Mouse (Mus musculus) neural tube, embryonic 11.5 days (tissue): ENCODE data around the gene Armh1. TPM values are rescaled to one million over a fixed set of nuclear protein-coding genes. Genes with fewer than 3 reads are reported as not detected.
A peak's percentile ranks its signal among the peaks of the same experiment; 100 is the strongest.
"Not testable (repeated sequence)": the region's sequence is repeated elsewhere in the genome, so short reads cannot be mapped to it uniquely, and the experiment has no call there.

ENCODE experiments used
- ATAC-seq: fragments of 200-750 bp; cut with Nextera tagmentation; 2 replicates; pipeline ENCODE4 v1.8.0; 2017; ENCODE audit warnings: moderate number of reproducible peaks, mild to moderate bottlenecking, moderate TSS enrichment, moderate library complexity; ENCODE audit not compliant: insufficient read depth, low FRiP score, low TSS enrichment
- DNase-seq: peaks from one replicate; pipeline ENCODE4 v3.0.0-alpha.2; 2015; ENCODE audit warnings: low spot score
- H3K27ac ChIP-seq: fragments of 300-500 bp; sonication (generic); 2 replicates; pipeline ENCODE4 v1.5.1; 2014; ENCODE audit warnings: low read depth, mild to moderate bottlenecking, low read length
- H3K27me3 ChIP-seq: fragments of 300-500 bp; sonication (generic); 2 replicates; pipeline ENCODE4 v1.6.1; 2014; ENCODE audit warnings: mild to moderate bottlenecking, low read length, mixed read lengths; ENCODE audit not compliant: control insufficient read depth, insufficient read depth
- H3K36me3 ChIP-seq: fragments of 300-500 bp; sonication (generic); 2 replicates; pipeline ENCODE4 v1.6.1; 2014; ENCODE audit warnings: mild to moderate bottlenecking, low read length, moderate library complexity, mixed read lengths; ENCODE audit not compliant: control insufficient read depth, insufficient read depth
- H3K4me1 ChIP-seq: fragments of 300-500 bp; sonication (generic); 2 replicates; pipeline ENCODE4 v1.6.1; 2014; ENCODE audit warnings: low read length, mixed read lengths; ENCODE audit not compliant: control insufficient read depth, insufficient read depth
- H3K4me2 ChIP-seq: fragments of 300-500 bp; sonication (generic); 2 replicates; pipeline ENCODE4 v1.6.1; 2014; ENCODE audit warnings: low read depth, mild to moderate bottlenecking, moderate library complexity
- H3K4me3 ChIP-seq: fragments of 300-500 bp; sonication (generic); 2 replicates; pipeline ENCODE4 v1.5.1; 2014; ENCODE audit warnings: low read depth, low read length
- H3K9ac ChIP-seq: fragments of 300-500 bp; sonication (generic); 2 replicates; pipeline ENCODE4 v1.6.1; 2014; ENCODE audit warnings: mild to moderate bottlenecking, low read length
- H3K9me3 ChIP-seq: fragments of 300-500 bp; sonication (generic); 2 replicates; pipeline ENCODE4 v1.6.1; 2016; ENCODE audit warnings: low read length; ENCODE audit not compliant: control insufficient read depth
- WGBS: fragments of 180-500 bp; shearing (Covaris S2); extraction: QIAGEN DNeasy Blood & Tissue Kit; methylation state at CpG from one replicate; pipeline ENCODE4 v1.1.7; 2014; 5-methylcytosine and 5-hydroxymethylcytosine counted together
- polyA plus RNA-seq: library from polyadenylated mRNA; unstranded; fragments of >200 nt; fragmentation: Nextera tagmentation; extraction: Ambion mirVana; gene quantifications from 2 replicates; pipeline ENCODE4 v1.2.1, GENCODE M21; 2014

The Armh1 gene
- polyA plus RNA-seq, 1 experiment from 2014 or later = not detected

GRCm38 (mm10) chr4:117190660-117191059 lies 61.3 kb downstream of the Armh1 start:
- Histone ChIP-seq H3K9ac (no peak overlapping the region), H3K27me3 (no peaks in the 10 kb centered on the region), H3K4me1 (no peaks in the 10 kb centered on the region), H3K27ac (peak overlapping the region; percentile 36; the same call in 1 of the 2 replicates), H3K4me3 (no peak overlapping the region), H3K36me3 (no peaks in the 10 kb centered on the region), H3K9me3 (no peaks in the 10 kb centered on the region), H3K4me2 (no peak overlapping the region)
- ATAC-seq (no peak), DNase-seq (no peak)
- 73% methylated on average over 7 of the region's 7 CpGs for WGBS

- H3K27ac ChIP-seq = peak overlapping the region; percentile 36; the same call in 1 of the 2 replicates
- 1% methylated on average over 9 of the region's 9 CpGs for WGBS
- no peak overlapping the region for H3K4me2 ChIP-seq
- no peaks in the 10 kb centered on the region for H3K36me3 ChIP-seq
- ATAC-seq = peak; percentile 86
- H3K9me3 ChIP-seq = no peaks in the 10 kb centered on the region
- H3K27me3 ChIP-seq = no peaks in the 10 kb centered on the region
- H3K9ac ChIP-seq = peak overlapping the region; percentile 51
- H3K4me3 ChIP-seq = 0 out of 2 replicates have a peak overlapping the region, but pooled peaks have one; percentile 15
- H3K4me1 ChIP-seq = no peaks in the 10 kb centered on the region
- peak; percentile 80 for DNase-seq
Measured at GRCm38 (mm10) chr4:117189856-117190543, 61.9 kb downstream of the Armh1 start.

DNA sequence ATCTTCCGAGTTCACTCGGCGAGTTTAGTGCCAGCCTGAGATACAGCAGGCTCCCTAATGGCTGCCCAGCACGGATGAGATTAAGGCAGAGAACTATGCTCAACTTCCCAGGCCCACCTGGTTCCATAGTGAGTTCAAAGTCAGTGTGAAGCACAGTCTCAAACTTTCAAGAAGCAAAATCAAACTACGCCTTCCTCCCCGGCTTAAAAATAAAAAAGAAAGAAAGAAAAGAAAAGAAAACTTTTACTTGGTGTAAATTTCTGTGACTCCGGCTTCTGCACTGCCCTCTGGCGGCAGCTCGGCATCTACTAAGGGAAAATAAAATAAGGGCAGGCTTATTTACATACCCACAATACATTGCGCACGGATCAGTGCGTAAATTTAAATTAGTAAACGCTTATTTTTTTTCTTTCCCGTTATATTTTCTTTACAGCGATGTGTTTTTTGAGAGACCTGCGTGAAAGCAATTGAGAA lies 62.5 kb downstream of the Armh1 start:
- Histone ChIP-seq H3K36me3 (no peaks in the 10 kb centered on the region), H3K4me3 (0 out of 2 replicates have a peak overlapping the region, but pooled peaks have one; percentile 15), H3K9me3 (no peaks in the 10 kb centered on the region), H3K4me1 (no peaks in the 10 kb centered on the region), H3K4me2 (peak overlapping the region; percentile 35), H3K9ac (peak overlapping the region; percentile 51), H3K27ac (no peak overlapping the region), H3K27me3 (no peaks in the 10 kb centered on the region)
- ATAC-seq (peak; percentile 68), DNase-seq (peak; percentile 86)
- WGBS = 1% methylated on average over 16 of the region's 16 CpGs

DNA sequence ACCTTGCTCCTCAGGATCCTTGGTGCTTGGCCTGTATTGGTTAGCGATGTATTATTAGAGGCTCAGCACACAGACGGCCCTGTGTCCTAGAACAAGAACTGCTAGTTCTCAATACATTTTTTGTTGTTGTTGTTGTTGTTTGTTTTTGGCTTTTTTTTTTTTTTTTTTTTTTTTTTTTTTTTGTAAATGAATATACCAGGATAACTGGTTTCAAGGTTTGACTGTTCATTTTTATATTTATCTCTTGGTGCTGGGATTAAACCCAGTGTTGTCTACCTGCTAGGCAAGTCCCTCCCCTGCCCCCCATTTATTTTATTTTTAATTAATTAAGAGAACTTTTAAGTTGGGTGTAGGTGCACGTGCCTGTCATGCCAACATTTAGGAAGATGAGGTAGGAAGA lies 63.0 kb downstream of the Armh1 start:
- H3K36me3 ChIP-seq = no peaks in the 10 kb centered on the region
- H3K9ac ChIP-seq = peak overlapping the region; percentile 51

DNA sequence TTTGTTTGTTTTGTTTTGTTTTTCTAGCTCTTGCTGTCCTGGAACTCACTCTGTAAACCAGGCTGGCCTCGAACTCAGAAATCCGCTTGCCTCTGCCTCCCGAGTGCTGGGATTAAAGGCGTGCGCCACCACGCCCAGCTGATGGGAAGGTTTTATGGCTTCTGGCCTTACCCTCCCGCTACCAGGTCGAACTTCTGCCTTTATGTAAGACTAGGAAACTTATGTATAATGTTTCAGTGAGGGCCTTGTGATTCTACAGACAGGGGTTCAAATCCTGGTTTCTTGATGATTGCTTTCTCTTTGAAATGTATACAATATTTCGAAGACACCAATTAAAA lies 69.2 kb downstream of the Armh1 start:
- 14% methylated on average over 9 of the region's 9 CpGs for WGBS
- H3K27me3 ChIP-seq, H3K27ac ChIP-seq, H3K9me3 ChIP-seq, DNase-seq, H3K36me3 ChIP-seq, H3K4me1 ChIP-seq: not testable (repeated sequence)
- H3K4me3 ChIP-seq = peak overlapping the region; percentile 73
- ATAC-seq = peak; percentile 60
- H3K4me2 ChIP-seq = peak overlapping the region; percentile 52
- H3K9ac ChIP-seq = peak overlapping the region; percentile 59

More for the DNA sequence above, 63.0 kb downstream of the Armh1 start:
- Histone ChIP-seq H3K27ac (no peak overlapping the region), H3K4me3 (0 out of 2 replicates have a peak overlapping the region, but pooled peaks have one; percentile 15), H3K4me2 (peak overlapping the region; percentile 35), H3K4me1 (no peaks in the 10 kb centered on the region), H3K9me3 (no peaks in the 10 kb centered on the region), H3K27me3 (no peaks in the 10 kb centered on the region)
- 65% methylated on average over 3 of the region's 3 CpGs for WGBS
- ATAC-seq (no peak), DNase-seq (no peak)

DNA sequence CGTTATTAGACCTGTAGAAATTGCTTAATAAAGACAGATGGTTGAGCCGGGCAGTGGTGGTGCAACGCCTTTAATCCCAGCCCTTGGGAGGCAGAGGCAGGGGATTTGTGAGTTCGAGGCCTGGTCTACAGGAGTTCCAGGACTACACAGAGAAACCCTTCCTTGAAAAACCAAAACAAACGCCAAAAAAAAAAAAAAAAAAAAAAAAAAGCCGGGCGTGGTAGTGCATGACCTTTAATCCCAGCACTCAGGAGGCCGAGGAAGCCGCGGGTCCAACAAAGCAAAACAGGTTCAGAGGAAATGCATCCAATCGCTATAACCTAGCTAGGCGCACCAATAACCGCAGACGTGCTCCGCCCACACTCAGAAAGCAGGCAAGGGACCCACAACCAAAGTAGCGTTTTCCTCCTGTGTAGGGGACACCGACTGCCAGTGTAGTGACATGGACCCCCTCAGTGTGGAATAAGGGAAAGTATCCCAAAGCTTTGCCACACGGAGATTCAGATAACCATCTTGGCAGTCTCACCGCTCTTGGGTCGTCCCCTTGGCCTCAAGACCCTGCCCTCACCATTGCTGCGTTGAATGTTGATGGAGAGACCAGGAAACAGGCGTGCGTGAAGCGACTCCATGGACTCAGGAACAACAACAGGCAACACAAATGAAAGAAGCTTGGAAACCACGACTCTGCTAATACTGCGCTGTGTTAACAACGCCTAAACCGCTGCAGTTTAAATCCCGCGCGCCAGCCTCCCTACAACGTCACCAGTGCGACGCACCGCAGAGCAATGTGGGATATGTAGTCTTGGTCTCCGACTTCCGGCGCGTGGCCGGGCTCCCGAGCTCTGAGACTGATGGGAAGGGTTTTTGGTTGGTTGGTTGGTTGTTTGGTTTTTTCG lies 69.8 kb downstream of the Armh1 start, which contains the start of gene Kif2c:
Kif2c (minus strand) TSS at position 777 of the 896 bp plus-strand sequence.
- 1% methylated on average over 42 of the region's 42 CpGs for WGBS
- Histone ChIP-seq H3K9me3 (no peaks in the 10 kb centered on the region), H3K4me2 (peak within 1 kb of the TSS; percentile 52), H3K4me3 (peak within 1 kb of the TSS; percentile 73), H3K4me1 (peaks cover 5% of the 10 kb centered on the region; the same call in 1 of the 2 replicates), H3K36me3 (no peaks in the 10 kb centered on the region; the same call in 1 of the 2 replicates), H3K27me3 (no peaks in the 10 kb centered on the region), H3K27ac (no peak within 1 kb of the TSS), H3K9ac (peak within 1 kb of the TSS; percentile 59)
- peak; percentile 95 for ATAC-seq
- peak; percentile 94 for DNase-seq

DNA sequence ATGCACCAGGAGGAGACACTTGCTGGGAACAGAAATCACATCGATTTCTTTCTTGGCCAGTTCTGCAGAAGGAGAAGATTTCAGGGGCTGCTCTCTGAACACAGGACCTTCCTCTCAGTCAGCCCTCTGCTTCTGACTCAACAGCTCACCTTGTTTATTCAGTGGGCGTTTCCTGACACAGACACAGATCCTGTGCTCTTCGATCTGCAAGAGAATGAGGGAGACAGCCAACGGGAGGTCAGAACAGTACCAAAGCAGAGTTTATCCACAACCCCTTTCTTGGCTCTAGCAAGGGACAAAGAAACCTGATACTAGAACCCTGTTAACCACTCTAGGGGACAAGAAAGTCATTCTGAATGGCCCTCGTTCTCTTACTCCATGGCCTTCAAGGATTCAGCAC lies 82.0 kb downstream of the Armh1 start:
- H3K27me3 ChIP-seq = no peaks in the 10 kb centered on the region
- 95% methylated on average over 5 of the region's 5 CpGs for WGBS
- H3K36me3 ChIP-seq = peaks cover 35% of the 10 kb centered on the region

More for the DNA sequence above, 82.0 kb downstream of the Armh1 start:
- Histone ChIP-seq H3K27ac (no peak overlapping the region), H3K9ac (no peak overlapping the region), H3K9me3 (no peaks in the 10 kb centered on the region), H3K4me3 (no peak overlapping the region), H3K4me2 (no peak overlapping the region), H3K4me1 (no peaks in the 10 kb centered on the region)
- DNase-seq = no peak
- ATAC-seq = no peak
